Mouse (Mus musculus) heart, adult 11 months (tissue): Measurements from ENCODE around the gene Dync1i1.

Experiments used
- DNase-seq: peaks from one replicate; pipeline ENCODE4 v3.0.0; 2022

The Dync1i1 gene

GRCm38 (mm10) chr6:5976241-5976640 lies 250.8 kb downstream of the Dync1i1 start:
- DNase-seq, result peak; percentile 88

- peak; percentile 92 for DNase-seq
Observed at GRCm38 (mm10) chr6:5977238-5977920, 251.9 kb downstream of the Dync1i1 start.

- DNase-seq, result no peak
Observed at GRCm38 (mm10) chr6:5991243-5991642, 265.8 kb downstream of the Dync1i1 start.

DNA sequence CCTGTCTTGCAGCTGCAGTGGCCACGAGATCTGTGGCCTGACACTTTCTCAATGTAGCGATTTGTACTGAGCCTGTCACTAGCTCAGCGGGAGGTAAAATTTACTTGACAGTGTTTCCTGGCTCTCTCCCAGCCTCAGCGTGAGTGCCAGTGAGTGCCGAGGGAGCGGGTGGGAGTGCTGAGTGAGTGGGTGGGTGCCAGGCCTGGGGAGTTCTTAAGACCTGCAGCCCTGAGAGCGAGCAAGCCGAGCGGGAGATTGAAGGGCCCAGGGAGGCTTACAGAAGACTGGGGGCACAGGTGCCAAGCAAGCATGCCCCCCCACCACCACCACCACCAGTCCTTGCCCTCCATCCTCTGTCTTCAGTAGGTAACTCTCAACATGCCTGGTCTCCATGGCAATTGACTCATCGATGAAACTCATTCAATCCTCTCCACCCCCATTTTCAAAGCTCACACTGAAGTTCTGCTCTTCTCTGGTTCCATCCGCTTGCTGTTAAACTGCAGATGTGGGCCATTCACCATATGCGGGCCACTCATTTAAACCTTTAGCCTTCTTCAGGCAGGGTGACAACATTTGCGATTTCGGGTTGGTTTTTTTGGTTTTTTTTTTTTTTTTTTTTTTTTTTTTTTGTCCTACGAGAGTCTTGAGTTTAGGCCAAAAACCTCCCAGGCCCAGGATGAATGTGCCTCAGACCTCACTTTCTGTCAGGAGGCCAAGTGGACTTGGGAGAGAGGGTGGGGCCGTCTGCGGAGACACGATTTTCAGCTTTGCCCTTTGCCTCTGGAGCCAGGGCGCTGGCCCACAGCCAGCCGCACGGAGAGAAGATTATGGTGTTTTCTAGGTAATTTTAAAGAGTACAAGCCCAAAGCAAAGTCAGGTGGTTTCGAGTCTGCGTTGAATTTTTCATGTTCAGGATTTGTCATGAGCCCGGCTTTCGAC lies 266.6 kb downstream of the Dync1i1 start:
- DNase-seq, result peak; percentile 94

DNA sequence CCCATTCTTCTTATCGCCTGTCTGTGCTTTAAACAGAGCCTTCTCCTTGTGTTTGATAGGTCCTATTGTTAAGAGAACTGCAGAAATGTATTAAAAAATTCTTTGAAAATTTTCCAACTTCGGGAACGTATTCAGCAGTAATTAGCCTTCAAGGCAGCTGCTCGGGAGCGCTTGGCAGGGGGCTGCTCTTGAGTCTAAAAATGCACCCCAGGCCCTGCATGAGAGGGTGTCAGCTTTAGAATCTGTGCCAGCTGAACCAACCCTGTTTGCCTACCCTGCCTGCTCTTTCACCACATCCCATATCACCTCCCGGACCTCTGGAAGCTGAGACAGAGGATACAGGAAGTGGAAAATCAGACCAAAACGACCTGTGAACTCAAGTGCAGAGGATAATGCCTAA lies 267.6 kb downstream of the Dync1i1 start:
- no peak for DNase-seq

GRCm38 (mm10) chr6:5997535-5997934 lies 272.1 kb downstream of the Dync1i1 start:
- no peak for DNase-seq

DNA sequence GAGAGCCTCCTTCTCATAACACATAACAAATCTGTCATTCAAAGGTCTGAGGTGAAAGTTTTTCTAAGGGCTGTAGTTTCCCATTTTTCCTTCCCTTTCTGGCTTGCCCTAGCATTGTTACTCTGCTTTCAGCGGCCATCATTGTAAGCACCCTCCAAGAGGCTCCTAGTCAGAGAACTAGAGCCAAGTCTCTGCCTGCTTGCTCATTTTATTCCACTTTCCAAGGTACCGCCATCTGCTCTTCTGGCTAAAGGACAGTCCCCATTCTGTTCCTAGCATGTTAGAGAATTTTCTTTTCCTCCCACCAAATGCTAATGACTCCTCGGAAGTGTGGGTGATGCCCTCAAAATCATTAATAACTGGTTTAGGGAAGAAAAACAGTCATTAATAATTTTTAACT lies 276.6 kb downstream of the Dync1i1 start:
- DNase-seq, result no peak

DNA sequence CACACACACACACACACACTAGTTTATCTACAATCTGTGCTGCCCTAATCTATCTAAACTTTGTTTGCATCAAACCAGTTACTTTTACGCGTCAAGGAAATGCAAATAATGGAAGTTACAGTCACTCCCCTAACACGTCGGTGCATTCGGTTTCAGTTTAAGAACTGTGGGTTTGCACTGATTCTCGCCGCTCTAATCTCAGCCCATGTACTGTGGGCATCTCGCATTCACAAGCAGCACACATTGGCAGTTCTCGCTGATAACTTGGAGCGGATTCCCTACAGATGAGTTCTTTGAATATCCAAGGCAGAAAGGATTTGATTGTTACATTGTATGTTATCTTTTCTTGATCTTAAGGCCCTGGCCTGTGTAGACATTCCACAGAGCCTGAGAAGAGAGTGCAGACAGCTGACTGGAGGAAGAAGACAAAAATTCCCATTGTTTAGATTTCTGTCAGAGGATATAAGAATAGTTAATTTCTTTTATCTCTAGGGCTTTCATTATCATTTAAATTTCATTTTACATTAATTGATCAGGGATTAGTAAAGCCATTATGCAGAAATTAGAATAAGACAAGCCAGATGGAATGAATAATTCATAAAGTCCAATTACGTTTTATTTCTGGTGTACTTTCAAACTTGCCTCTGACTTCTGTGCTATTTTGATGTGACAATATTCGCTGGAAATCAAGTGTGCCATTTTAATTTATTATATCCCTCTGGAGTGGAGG lies 279.5 kb downstream of the Dync1i1 start:
- DNase-seq, result no peak

DNA sequence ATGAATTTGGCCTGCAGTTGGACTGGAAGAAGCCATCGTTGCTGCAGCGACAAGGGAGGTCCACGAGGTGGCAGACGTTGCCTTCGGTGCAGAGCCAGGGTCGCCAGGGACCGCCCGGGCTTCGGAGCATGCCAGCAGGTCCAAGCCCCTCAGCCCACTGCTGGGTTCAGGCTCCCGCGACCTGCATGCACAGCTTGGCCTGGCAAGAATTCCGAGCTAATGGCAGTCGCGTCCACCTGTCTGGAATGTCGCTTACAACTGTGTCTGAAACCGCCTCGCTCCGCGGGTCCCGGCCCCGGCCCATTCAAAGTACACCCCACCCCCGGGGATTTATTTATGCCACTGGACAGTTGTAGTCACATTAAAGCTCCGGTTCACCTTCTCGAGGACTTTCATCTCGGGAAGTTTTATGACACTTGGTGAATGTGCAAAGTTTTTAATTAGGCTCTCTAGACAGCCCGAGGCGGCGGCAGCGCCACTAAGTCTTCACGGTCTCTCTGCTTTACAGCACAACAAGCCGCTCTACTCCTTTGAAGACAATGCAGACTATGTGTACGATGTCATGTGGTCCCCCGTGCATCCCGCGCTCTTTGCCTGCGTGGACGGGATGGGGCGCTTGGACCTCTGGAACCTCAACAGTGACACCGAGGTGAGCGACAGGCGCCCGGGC lies 280.5 kb downstream of the Dync1i1 start:
- DNase-seq, result peak; percentile 95

- DNase-seq, result no peak
Observed at GRCm38 (mm10) chr6:6011364-6011763, 285.9 kb downstream of the Dync1i1 start.

DNA sequence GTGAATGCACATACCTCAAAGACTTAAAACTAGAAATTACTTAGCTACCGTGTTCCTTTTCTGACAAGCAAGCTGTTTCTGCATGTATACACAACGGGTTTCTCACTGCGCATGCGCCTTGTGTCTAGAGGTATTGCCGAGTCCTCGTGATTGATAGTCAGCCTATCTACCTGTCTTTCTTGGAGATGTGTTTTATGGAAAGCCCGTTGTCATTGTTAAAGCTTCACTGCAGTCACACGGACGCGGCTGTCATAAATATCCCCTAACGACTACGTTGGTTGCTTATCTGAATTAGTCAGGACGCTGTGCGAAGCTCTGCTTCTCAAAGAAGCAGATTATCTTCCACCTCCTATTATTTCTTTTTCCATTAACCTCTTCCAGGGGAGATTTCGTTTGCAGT lies 290.2 kb downstream of the Dync1i1 start:
- DNase-seq, result no peak

- DNase-seq, result no peak
Observed at GRCm38 (mm10) chr6:6016931-6017330, 291.5 kb downstream of the Dync1i1 start.

- DNase-seq, result peak; percentile 74
Observed at GRCm38 (mm10) chr6:6023976-6024375, 298.5 kb downstream of the Dync1i1 start.

DNA sequence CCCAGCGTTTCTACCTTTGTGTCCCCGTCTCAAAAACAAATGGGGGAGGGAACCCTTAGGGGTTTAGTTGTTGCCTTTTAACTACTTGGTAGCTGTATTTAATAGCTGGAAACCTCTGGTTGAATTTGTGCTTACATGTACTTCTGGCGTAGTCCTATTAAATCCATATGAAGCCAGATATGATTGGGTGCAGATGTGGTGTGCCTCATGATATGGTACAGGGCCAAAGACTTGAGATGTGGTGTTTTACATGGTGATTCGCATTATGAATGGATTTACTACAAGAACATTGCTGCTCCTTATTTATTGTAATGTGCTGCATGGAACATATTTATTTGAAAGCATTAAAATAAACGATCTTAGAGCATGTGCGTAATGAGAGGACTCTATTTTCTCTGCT lies 302.2 kb downstream of the Dync1i1 start:
- no peak for DNase-seq

DNA sequence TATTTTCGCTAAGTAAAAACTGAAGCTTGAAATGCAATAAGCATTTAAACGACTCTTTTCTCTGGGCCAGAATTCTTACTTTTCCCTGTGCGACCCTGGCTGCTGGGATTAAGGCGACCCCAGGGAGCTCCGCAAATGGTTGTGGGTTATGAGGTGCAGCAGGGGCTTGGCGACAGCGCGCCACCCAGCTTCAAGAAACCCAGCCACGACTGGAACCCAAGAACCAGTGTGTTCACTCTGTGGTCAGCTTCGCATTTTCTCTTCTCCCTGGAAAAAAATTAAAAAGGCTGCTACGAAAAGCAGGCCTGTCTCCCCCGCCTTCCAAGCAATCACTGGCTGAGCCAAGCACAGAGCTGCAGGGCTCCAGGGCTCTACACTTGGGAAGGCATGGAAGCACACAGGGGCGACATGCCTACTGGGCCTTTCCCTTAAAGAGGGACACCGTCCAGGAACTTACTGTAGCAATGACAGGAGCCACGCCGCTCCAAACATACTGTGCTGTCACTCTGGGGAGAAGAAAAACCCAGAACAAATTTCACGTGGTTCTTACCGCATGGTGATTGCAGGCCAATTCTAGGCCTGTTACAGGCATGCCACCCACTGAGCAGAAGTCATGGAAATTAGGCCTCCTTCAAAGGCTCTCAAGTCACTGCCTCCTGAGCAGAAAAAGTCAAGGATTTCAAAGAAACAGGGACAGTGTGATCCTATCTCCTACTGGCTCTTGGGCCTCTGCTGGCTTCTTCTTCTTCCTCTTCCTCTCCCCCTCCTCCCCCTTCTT lies 313.5 kb downstream of the Dync1i1 start:
- DNase-seq, result no peak

DNA sequence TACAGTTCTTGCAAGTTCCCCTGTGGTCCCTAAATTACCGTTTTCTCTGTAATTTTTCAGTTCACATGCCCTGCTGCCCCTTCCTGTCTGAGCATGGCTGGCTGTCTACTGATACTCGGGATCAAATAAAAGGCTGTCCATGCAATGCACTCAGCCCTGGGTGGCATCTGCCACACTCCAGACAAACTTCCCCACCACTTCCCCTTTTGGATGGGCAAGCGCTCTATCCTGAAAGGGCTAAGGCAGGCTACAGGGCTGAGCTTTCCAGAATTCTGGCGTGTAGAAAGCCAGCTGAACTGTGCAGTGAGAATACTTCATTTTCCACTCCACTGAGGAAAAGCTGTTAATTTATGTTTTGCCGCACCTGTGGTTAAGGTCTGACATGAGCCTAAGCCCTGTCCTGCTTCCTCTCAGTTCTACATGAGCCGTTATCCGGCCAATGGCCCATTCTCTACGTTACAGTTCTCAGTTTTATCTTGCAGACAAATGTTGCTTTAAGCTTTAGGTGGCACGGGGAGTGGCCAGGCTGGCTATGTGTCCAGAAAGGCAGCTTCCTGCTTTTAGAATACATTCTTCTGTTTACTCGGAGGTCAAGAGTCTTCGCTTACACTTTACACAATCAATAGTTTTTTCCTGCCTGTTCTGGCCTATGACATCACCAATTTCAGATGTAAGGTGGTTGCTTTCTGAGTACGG lies 321.4 kb downstream of the Dync1i1 start:
- DNase-seq, result peak; percentile 86

GRCm38 (mm10) chr6:6052696-6053095 lies 327.3 kb downstream of the Dync1i1 start:
- peak; percentile 31 for DNase-seq

DNA sequence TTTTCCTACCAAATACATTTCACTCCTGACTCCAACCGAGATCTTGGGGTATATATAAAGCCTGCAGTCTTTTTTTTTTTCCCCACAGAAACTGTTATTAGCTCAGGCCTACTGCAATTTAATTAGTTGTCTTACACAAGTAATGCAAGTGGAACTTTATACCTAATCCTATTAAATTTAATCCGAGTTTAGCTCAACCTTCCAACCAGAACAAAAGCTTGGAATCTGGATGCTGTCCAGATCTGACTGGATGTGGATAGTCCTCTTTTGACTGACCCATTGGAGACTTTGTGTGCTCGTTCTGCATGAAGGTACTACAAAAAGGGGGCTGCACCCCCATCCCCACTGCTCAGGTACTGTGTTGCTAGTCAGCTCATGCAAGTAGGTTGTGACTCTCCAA lies 328.5 kb downstream of the Dync1i1 start:
- DNase-seq, result peak; percentile 64

- no peak for DNase-seq
Observed at GRCm38 (mm10) chr6:6058548-6058947, 333.1 kb downstream of the Dync1i1 start.

GRCm38 (mm10) chr6:6067201-6067600 lies 341.8 kb downstream of the Dync1i1 start:
- DNase-seq, result peak; percentile 91

DNA sequence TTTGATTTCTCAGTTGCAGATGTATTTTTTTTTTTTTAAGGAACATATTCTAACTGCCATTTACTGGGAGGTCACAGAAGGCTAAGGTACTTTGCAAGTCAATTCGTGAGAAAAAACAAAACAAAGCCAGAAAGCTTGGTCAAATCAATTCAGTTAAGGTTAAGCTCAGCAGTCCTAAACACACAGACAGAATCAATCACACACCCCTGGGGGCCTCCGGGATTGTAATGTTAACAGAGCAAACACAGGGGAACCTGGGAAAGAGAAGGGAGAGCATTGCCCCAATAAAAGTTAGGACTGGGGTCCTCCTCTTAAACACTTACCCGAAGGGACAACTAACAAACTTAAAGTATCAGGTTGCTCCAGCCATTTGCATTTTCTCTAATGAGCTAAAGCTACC lies 344.6 kb downstream of the Dync1i1 start:
- peak; percentile 39 for DNase-seq
